Mouse (Mus musculus): Measurements from ENCODE around the gene Morn2.

GRCm38 (mm10) chr17:80322228-80322627 lies 32.2 kb downstream of the Morn2 start:
- TF ChIP-seq GATA1 (IDR thresholded peaks at IDR 0.05; ENCODE audit: borderline replicate concordance, low read length), result no peak
- TF ChIP-seq CTCF (IDR thresholded peaks at IDR 0.05; ENCODE audit: low read depth, low read length), result no peak
